Mouse (Mus musculus) left cerebral cortex, postnatal 4 days (tissue): ENCODE measurements around the gene Gm11060. TPM values are rescaled to one million over a fixed set of nuclear protein-coding genes. Genes with fewer than 3 reads are reported as not detected.

Experiments used
- DNase-seq: peaks from one replicate; pipeline ENCODE4 v3.0.0-alpha.2; 2022
- intact Hi-C: fragments of 180-260 bp; cut with DNase I; formaldehyde crosslinking; loops from one replicate; pipeline ENCODE4 v1.15.1; 2025
- total RNA-seq, 2 experiments: library from RNA; stranded (reverse); gene quantifications; 2 replicates each; pipeline ENCODE4 v1.2.3; 2021

The Gm11060 gene
- total RNA-seq, 2 experiments from 2014 or later, result not detected

- DNase-seq, result no peak
- intact Hi-C loops, result no loop called here
These were observed 47.7 kb downstream of the Gm11060 start for GRCm38 (mm10) chr2:105139471-105139870.

GRCm38 (mm10) chr2:105141371-105141770 lies 49.6 kb downstream of the Gm11060 start:
- intact Hi-C loops, result no loop called here
- no peak for DNase-seq

Other genes starting within 250 kb of the Gm11060 start
- gene Prrg4, start 242.1 kb upstream of the Gm11060 start, total RNA-seq, result under 1 TPM; 0.42 to 0.85 TPM
- 1 to 10 TPM in 1 of 2 experiments, not detected in 1; 3.5 TPM for gene Ccdc73, start 224.2 kb upstream of the Gm11060 start, total RNA-seq
- 100 to 1,000 TPM; 108 to 124 TPM for gene Eif3m, start 74.9 kb upstream of the Gm11060 start, total RNA-seq
- under 1 TPM in 1 of 2 experiments, not detected in 1; 0.26 TPM for gene Wt1, start 34.5 kb downstream of the Gm11060 start, total RNA-seq
- gene Them7, start 132.3 kb downstream of the Gm11060 start, total RNA-seq, result not detected